Mouse (Mus musculus) spleen, adult 12 weeks (tissue): ENCODE measurements around the gene Sp6.

ENCODE experiments used
- DNase-seq: peaks from one replicate; pipeline ENCODE4 v3.0.0; 2022; ENCODE audit warnings: low spot score

Gene Sp6

DNA sequence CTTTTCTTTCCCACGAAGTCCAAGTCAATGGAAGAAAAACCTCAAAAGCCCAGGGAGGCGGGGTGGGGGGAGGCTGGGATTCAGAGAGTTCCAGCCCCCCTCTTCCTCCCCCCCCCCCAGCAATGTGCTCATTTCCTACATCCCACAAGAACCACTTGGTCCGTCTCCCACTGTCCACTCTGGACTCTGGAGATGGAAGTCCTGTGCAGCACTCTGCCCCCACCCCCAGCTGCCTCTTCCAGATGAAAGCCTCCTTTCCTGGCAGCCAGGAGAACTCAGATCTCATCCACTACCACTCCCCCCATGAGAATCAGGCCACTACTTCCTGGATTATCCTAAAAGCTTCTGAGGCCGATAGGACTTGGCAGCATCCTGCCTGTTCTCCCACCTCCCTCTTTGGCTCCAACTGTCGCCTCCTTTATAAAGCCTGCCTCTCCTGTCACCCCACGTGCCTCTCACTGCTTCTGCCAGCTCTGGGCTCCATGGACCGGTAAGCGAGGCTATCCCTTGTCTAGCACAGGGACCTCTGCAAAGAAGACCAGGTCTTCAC, at the start of gene Sp6:
Sp6 (plus strand) TSS at position 274 of the 550 bp plus-strand sequence.
- DNase-seq = no peak

GRCm38 (mm10) chr11:96963580-96963979, 49.6 kb upstream of the Sp6 start:
- DNase-seq = peak; percentile 78

- no peak for DNase-seq
Observed at GRCm38 (mm10) chr11:96966172-96966571, 47.0 kb upstream of the Sp6 start.

GRCm38 (mm10) chr11:96966914-96967543, 46.2 kb upstream of the Sp6 start:
- DNase-seq = no peak

- no peak for DNase-seq
Observed at GRCm38 (mm10) chr11:96967544-96968269, 45.5 kb upstream of the Sp6 start.

GRCm38 (mm10) chr11:96968476-96968875, 44.7 kb upstream of the Sp6 start:
- DNase-seq = no peak

GRCm38 (mm10) chr11:96969280-96969722, 43.9 kb upstream of the Sp6 start:
- DNase-seq = no peak

DNA sequence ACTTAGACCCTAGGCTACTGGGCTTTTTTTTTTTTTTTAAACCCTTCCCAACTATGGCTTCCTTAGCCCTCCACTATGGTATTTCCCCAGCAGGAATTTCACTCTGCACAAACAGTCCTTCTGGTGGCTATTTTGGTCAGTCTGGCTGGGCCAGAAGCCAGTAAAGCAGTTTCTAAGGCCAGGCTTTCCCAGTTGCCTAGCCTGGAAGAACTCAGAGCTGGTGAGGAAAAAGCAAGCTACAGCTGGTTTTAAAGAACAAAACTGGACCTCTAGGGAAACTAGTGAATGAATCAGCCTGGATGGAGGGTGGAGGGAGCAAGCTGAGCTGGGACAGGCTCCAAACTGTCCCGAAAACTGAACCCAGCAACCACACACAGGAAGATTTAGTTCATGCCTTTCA, 43.4 kb upstream of the Sp6 start:
- DNase-seq = no peak

DNA sequence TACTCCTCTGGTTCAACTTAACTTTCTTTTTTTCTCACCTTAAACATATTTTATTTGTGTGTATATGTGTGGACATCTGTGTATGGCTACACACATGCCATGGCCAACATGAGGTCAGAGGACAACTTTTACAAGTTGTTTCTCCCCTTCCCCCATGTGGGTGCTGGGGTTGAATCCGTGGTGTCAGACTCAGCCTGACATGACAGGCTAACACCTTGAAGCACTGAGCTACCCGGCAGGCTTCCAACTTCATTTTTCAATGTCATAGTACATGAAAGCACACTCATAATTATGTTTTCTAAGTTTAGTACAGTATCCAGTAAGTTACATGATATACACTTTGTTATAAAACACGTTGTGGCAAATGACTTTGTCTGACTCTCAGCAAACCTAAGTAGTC, 42.9 kb upstream of the Sp6 start:
- no peak for DNase-seq

DNA sequence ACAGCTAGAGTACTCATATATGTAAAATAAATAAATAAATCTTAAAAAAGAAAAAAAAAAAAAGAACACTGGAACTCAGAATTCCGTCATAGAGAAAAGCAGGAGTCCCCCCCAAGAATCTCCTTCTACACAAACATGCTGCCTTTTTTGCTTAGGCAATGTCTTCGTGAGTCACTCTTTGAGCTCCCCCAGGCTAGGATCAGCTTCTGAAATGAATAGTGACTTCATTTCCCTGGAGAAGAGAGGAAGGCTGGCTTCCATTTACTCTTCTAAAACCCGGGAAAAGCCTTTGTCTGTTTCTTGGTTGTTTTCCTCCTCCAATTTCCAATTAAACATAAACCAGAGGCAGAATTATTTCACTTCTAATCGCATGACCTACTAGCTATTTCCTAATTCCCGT, 40.3 kb upstream of the Sp6 start:
- no peak for DNase-seq

- no peak for DNase-seq
Observed at GRCm38 (mm10) chr11:96973426-96973964, 39.7 kb upstream of the Sp6 start.

DNA sequence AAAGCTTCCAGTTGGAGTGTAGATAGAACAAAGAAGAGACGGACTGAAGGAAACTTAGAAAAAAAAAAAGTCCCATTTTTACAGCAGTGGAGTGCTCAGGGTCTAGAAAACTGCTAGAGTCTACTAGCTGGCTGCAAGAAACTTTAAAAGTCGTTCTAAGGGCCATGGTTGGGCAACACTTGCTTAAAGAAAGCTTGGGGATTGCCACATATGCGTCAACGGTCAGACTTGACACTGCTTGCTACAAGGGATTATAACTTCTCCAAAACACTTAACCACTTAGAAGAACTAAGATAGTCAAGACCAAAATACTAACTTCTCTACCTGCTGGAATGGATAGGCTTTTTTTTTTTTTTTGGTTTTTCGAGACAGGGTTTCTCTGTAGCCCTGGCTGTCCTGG, 38.4 kb upstream of the Sp6 start:
- no peak for DNase-seq

- DNase-seq = no peak
Observed at GRCm38 (mm10) chr11:96975511-96976378, 37.4 kb upstream of the Sp6 start.

DNA sequence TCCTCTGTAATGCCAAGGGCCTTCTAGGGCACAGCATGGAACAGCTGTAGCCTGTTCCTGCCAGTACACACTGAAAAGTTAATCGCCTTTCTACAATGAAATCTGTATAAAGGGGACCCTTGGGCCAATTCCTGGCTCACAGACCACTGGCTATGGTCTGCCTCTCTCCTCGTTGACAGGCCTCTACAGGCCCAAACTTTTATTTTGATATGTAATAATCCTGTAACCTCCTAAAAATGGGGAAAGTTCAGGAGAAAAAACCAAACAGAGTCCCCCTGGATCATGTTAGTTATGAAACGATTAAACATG, 36.9 kb upstream of the Sp6 start:
- no peak for DNase-seq

GRCm38 (mm10) chr11:96976911-96977591, 36.1 kb upstream of the Sp6 start:
- peak; percentile 85 for DNase-seq

DNA sequence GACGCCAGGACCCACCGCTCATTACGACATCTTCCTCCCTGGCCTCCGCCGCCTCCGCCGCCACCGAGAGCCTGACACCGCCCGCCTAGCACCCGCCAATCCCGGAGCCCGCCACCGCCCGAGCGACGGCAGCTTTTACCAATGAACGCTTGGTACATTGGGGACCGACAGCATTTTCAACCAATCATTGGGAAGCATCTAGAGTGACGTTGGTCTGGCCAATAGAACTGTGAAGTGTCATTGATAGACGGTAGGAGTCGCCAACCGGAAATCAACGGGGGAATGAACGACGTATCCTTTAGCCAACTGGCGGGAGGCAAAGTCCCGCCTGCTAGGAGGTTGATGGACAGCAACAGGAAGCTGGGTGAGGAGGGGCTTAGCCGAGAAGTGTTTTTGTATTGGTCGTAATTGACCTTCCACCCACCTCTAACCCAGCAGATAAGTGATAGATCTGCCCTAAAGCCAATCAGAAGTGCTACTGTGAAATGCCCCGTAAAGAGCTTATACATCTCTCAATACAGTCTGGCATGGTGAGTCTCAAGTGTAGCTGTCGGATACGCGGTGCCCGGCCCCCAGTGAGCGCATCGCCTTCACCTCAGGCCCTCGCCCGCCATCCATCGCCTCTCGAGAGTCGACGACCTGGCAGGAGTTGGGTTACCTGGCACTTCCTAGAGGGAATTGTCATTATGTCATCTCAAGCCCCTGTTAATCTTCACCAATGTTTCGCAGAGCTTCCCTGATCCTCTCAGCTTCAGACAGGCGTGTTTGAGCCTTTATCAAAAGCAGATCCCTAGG, 35.4 kb upstream of the Sp6 start:
- peak; percentile 97 for DNase-seq

GRCm38 (mm10) chr11:96978401-96979246, 34.6 kb upstream of the Sp6 start:
- DNase-seq = no peak

- DNase-seq = no peak
Observed at GRCm38 (mm10) chr11:96979329-96979728, 33.9 kb upstream of the Sp6 start.

DNA sequence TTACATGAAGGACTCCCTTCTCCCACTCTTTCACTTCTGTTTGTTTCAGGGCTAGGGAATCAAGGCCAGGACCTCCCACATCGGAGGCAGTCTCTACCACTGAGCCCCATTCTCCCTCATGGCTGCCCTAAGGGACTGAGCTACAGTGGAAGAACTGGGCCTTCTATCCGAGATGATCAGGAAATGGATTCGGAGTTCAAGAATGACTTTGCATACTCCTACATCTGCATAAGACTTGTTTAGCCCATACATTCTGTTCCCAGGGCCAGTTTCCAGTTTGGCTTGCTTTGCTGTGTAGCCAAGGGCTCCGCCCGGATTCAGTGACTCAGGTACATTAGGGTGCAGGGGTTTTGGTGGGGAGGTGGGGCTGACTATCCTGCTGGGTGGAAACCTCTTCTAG, 33.2 kb upstream of the Sp6 start:
- no peak for DNase-seq

DNA sequence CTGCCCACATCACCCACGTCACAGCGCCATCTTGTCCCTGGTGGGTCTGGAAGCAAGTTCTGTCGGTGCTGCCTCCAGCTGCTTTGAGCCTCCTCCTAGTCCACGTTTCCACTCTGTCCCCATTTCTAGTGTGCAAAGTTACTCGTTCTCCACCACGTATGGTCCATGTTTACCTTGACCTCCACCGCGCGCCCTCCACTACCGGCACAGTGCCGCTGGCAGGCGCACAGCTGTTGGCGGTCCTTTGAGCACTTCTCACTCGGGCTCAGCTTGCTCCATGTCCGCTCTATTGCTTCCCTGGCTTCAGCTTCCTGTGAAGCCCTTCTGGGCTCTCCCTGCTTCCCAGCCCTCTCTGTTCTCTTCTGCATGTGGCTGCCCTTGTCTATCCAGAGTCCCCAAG, 31.7 kb upstream of the Sp6 start:
- DNase-seq = no peak
